Mouse (Mus musculus): ENCODE measurements around the gene Il1rapl1.

The Il1rapl1 gene

GRCm38 (mm10) chrX:88115609-88116073 is at the start of gene Il1rapl1:
Il1rapl1 (minus strand) TSS chrX:88115645.
- no peak for DNase-seq

DNA sequence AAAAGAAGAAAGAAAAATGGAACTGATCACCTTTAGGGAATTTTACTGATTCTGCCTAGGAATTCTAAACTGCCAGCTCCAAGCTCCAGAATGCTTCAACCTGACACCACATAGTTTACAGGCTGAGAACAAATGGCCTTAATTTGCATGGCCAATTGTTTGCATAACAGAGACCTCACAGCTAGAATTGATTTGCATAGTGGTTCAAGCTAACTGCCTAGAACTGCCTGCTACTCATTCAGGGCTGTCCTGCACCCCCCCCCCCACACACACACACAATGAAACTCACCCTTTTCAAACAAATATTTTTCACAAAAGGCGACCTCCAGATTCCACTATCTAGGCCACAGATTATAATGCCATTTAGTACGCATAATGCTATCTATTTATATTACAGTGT is 42.6 kb upstream of the Il1rapl1 start:
- no peak for DNase-seq

- no peak for DNase-seq
These were observed 10.2 kb upstream of the Il1rapl1 start for GRCm38 (mm10) chrX:88125612-88126011.

DNA sequence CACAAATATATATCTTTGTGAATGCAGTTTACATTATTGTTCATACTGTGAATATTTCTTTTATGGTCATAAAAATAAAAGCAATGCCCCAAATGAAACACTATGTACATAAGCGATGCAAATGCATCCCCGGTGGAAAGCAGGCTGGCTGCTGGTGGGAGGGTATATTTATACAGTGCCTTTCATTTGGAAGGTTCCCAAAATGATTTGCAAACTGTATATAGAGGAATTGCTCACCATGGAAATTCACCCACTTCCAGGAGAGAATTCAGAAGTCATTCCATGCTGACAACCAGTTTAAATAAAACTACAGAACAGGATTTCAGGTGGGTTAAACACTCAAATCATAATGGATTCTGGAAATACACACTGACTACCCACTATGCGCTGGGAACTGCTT is 4.6 kb upstream of the Il1rapl1 start:
- no peak for DNase-seq

GRCm38 (mm10) chrX:88117858-88118257 is 2.4 kb upstream of the Il1rapl1 start:
- DNase-seq: no peak

DNA sequence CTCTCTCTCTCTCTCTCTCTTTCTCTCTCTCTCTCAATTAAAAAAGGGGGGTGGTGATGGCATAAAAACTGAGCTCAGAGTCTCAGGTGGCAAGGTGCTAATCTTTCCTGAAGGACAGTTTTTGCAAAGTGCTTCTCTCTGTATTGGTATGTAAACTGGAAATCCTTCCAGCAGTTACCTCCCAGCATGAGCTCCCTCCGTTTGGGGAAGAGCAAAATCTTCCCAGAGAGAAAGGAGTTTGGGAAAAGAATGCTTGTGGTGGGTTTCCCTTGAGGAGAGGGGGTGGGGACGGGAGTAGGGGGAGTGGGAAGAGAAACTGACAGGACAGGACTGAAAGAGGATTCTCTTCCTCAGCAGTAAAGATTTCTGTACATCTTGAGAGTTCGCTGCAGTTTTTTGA is 881 bp upstream of the Il1rapl1 start:
- no peak for DNase-seq

GRCm38 (mm10) chrX:88113561-88113960 is 1.9 kb downstream of the Il1rapl1 start:
- DNase-seq: no peak

DNA sequence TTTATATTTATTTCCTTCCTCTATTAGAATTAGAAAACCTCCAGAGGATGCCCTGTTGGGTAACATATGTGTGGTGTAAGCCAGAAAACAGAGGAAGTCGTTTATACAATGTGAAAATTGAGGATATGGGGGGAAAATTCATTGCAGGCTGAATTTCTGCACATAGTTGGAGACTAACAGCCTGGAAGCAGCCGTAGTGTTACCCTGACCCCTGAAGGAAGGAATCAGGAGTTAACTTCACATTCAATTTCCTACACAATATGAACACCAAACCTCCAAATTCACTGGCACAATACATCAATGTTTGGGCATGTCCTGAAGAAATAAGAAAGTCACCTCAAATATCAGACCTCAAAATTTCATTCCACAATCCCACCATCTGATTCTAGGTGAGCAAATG is 3.2 kb downstream of the Il1rapl1 start:
- DNase-seq: no peak

GRCm38 (mm10) chrX:88109733-88110132 is 5.7 kb downstream of the Il1rapl1 start:
- DNase-seq: no peak

DNA sequence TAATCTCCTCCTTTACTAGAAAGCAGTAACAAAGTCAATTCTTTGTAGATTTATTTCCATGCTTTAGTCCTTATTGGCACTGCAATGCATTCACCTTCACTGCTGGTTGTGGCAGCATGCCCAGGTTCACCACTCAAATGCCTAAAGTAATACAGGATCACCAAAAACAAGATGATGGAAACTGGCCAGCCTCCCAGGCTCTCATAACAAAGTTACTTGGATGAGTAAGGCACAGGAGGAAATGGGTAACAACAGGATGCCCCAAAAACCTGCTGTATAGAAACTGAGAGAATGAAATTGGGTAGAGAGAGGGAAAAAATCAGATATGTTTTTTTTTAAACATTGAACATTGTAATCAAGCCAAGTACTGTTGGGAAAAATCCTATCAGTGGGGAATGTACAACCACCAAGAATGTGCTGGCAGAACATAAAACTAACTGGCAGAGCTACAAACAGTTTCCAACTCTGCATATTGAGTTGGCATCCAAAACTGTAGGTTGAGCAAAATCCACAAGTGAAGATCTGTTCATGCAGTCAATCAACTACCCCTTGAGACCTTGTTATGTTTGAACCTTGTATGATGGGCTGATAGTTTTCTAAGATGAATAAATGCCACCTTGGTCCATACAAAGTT is 21.4 kb downstream of the Il1rapl1 start:
- DNase-seq: no peak

GRCm38 (mm10) chrX:88089873-88090272 is 25.6 kb downstream of the Il1rapl1 start:
- DNase-seq: no peak

GRCm38 (mm10) chrX:88072741-88073419 is 42.6 kb downstream of the Il1rapl1 start:
- DNase-seq: no peak

DNA sequence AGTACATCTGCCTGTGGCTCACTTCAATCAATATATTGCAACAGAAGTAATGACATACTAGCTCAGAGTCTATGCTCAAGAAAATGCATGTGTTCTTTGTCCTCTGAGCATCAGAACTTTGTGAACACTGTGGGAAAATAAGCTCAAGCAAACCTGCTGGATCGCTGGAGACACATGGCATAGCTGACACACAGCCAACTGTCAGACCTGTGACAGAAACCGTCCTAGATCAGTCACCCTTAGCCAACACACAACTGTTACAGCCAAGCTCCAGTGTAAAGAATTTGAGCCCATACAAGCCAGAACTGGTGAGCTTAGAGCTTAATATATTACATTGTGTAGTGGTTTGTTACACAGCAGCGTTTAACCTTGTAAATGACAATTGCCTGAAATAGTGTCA is 45.1 kb downstream of the Il1rapl1 start:
- no peak for DNase-seq

GRCm38 (mm10) chrX:88043556-88043955 is 71.9 kb downstream of the Il1rapl1 start:
- DNase-seq: no peak

DNA sequence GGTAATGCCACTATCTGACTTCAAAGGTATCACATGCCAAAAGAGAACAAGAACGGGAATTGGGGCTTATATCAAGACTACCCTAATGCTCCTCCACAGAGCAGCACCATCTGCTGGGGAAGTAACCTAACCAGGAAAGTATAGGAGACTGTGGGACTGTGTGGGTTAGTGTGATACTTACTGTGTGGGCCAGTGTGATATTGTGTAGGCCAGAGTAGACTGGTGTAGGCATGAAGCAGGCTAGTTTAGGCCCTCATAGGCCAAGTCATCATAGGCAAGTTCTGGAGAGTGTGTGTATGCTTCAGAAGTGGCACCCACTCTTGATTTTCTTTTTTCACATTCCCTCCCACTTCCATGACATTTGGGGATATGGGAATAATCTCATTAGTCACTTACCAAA is 76.5 kb downstream of the Il1rapl1 start:
- DNase-seq: no peak

DNA sequence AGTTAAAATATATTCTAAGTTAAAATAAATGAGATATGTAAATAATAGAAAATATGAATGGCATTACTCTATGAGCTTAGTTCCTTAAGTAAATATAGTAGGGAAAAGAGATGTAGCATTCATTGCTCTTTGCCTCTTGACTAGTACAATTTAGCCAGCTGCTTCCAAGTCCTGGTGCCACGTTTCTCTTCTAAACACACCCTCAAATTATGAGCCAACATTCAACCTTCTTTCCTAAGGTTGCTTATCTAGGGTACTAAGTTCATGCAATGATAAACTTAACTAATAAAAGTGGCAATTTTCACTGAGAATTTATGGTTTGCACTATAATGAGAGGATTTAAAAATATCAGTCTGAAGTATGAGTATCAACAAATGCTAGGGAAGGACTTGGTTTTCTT is 218.3 kb downstream of the Il1rapl1 start:
- no peak for DNase-seq

- no peak for DNase-seq
These were observed 223.5 kb downstream of the Il1rapl1 start for GRCm38 (mm10) chrX:87891916-87892315.

- DNase-seq: no peak
These were observed 261.3 kb downstream of the Il1rapl1 start for GRCm38 (mm10) chrX:87854107-87854506.

- no peak for DNase-seq
These were observed 301.6 kb downstream of the Il1rapl1 start for GRCm38 (mm10) chrX:87813884-87814283.

DNA sequence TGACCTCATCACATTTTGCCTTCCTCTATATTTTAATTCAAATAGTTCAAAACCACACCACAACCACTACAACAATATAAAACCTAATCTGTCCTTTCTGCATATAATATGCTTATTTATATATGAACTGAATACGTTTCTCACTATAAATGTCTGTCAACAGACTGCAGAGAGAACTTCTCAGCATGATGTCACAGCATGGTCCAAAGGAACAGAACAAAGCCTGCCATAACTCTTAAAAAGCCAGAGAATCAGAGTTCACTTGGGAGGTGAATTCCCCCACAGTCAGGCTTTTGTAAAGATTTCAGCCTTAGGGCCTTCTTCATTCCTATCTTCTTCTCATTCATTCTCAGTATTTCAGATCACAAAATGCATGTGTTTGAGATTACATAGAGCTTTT is 307.7 kb downstream of the Il1rapl1 start:
- no peak for DNase-seq

- no peak for DNase-seq
These were observed 322.4 kb downstream of the Il1rapl1 start for GRCm38 (mm10) chrX:87793011-87793410.

GRCm38 (mm10) chrX:87710589-87710988 is 404.9 kb downstream of the Il1rapl1 start:
- DNase-seq: no peak

DNA sequence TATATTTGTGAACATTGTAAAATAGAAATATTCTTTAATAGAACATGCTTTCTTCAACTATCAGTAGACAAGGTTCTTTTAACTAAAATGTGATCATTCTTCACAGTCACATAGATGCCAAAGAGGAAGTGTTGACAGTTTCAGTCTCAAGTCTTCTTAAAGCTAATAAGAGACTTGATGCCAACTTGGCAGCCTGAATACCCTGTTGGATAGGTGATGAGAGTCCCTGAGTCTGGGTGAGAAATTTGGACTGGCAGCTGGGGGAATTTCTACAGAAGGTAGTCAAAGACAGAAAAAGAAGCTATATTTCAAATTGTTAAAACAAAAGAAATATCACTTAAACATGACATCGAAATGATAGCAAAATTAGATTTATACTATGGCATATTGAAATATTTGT is 451.6 kb downstream of the Il1rapl1 start:
- DNase-seq: no peak

DNA sequence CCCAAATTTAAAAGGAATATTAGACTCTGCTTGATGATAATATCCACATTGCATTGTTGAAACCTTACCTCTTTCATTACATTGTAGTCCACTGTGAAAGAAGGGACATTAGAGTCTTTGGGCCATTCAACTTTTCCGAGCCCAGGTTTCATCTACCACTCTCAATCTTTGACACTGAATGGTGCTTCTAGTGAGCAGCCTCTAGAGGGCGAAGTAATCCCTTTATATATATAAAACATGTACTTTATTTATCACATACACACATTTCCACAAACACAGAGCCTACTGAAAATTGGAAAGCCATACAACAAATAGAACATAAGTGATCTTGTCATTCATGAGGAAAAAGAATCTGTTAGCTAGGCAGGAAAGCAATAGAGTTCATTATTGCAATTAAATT is 459.8 kb downstream of the Il1rapl1 start:
- no peak for DNase-seq

DNA sequence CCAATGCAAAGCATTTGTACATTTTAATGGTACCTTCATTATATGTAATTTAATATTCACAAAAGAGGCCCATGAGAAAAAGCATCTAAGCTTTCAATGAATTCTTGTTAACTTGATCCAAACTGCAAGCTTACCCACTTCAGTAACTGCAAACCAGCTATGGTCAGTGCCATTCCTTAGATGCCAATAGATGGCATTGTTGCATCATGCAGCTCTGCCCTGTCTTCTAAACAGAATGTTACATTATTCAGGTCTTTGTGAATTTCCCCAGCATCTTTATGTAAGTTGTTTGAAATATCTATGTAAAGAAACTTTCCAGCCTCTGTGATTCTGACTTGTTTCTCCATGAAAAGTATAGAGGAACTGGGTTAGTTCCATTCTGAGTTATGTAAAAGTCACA is 514.5 kb downstream of the Il1rapl1 start:
- no peak for DNase-seq
